Mouse (Mus musculus) hindbrain, embryonic 10.5 days (tissue): ENCODE measurements at regions not wholly inside any gene's neighbourhood (a gene's known extent, or its start where the extent isn't known, plus 50 kb on each side); places are given as distances from the start of the nearest gene placed in this dataset.

Source experiments
- DNase-seq: peaks from one replicate; pipeline ENCODE4 v3.0.0-alpha.2; 2017; ENCODE audit warnings: low spot score
- H3K27ac ChIP-seq: fragments of 300-500 bp; sonication (generic); 2 replicates; pipeline ENCODE4 v1.5.1; 2016; ENCODE audit warnings: mild to moderate bottlenecking, moderate library complexity
- H3K27me3 ChIP-seq: fragments of 300-500 bp; sonication (generic); 2 replicates; pipeline ENCODE4 v1.6.1; 2016; ENCODE audit warnings: mild to moderate bottlenecking; ENCODE audit not compliant: poor library complexity, insufficient read depth, severe bottlenecking
- H3K36me3 ChIP-seq: fragments of 300-500 bp; sonication (generic); 2 replicates; pipeline ENCODE4 v1.6.1; 2016; ENCODE audit warnings: mild to moderate bottlenecking, moderate library complexity
- H3K4me1 ChIP-seq: fragments of 300-500 bp; sonication (generic); replicated peaks from 2 replicates; pipeline ENCODE4 v1.6.1; 2016; ENCODE audit warnings: mild to moderate bottlenecking
- H3K4me3 ChIP-seq: fragments of 300-500 bp; sonication (generic); 2 replicates; pipeline ENCODE4 v1.5.1; 2016; ENCODE audit warnings: mild to moderate bottlenecking, moderate library complexity
- H3K9me3 ChIP-seq: fragments of 300-500 bp; sonication (generic); 2 replicates; pipeline ENCODE4 v1.6.1; 2016; ENCODE audit warnings: mild to moderate bottlenecking, moderate library complexity
- WGBS: fragments of 180-500 bp; shearing (Covaris S2); methylation state at CpG from one replicate; pipeline ENCODE4 v1.1.7; 2016; 5-methylcytosine and 5-hydroxymethylcytosine counted together

DNA sequence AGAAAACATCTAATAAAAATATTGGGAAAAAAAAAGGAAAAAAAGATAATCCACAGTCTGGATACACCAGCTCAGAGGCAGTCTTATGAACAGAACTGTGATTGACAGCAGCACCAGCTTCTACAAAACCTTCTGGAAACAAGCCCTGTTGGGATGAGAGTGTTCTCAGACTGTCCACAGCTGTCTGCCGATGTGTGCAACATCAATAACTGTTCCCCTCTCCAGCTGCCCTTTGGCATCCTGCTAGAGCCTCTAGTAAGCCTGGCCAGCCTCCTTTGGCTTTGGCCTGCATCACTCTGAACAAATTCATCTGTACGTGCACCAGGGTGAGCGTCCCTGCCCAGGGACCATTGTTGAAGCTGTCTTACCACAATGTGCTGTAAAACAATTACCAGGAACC, 137.0 kb upstream of the Irs2 start:
- WGBS: 80% methylated on average over 3 of the region's 3 CpGs
- no peaks in the 10 kb centered on the region for H3K27me3 ChIP-seq
- H3K4me3 ChIP-seq: no peak overlapping the region
- H3K27ac ChIP-seq: no peak overlapping the region
- no peaks in the 10 kb centered on the region for H3K36me3 ChIP-seq
- no peaks in the 10 kb centered on the region for H3K9me3 ChIP-seq
- H3K4me1 ChIP-seq: no peaks in the 10 kb centered on the region
- DNase-seq: no peak

DNA sequence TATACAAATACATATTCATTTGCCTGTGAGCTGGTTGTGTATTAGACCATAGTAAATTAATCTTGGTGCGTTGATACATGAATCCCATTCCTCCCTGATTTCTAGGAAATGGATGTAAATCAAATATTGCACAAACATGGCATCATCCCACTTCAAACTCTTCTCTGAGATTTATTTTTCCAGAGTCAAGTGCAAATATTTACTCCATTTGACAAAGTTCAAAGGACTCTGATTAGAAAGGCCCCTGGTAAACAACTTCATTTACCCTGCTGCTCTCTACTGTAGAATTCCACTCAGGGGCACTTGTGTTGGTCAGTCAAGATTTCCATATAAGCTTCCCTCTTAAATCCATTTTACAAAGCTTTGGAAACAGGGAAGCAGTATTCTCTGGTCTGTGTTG, 132.3 kb upstream of the Irs2 start:
- no peaks in the 10 kb centered on the region for H3K4me1 ChIP-seq
- H3K27me3 ChIP-seq: no peaks in the 10 kb centered on the region
- WGBS: 89% methylated on average over 1 of the region's 1 CpGs
- H3K27ac ChIP-seq: no peak overlapping the region
- H3K36me3 ChIP-seq: no peaks in the 10 kb centered on the region
- H3K4me3 ChIP-seq: no peak overlapping the region
- no peaks in the 10 kb centered on the region for H3K9me3 ChIP-seq
- no peak for DNase-seq

DNA sequence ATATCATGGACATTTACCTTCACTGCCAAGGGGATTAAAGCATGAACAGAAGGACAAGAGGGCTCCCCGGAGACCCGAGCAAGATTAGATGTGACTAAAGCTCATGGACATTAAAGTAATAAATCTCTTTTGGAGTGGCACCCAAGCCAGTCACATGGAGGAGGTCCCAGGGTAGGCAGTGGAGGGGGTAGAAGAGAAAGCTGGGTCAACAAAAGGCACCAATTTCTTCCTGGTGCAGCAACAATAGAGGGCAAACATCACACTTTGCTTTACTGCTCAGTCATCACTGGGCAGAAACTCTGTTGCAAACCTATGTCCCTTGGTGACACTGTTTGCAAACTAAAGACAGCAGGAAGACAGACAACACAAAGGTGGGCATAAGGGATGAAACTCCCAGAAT, 131.0 kb upstream of the Irs2 start:
- no peaks in the 10 kb centered on the region for H3K4me1 ChIP-seq
- no peaks in the 10 kb centered on the region for H3K9me3 ChIP-seq
- no peaks in the 10 kb centered on the region for H3K27me3 ChIP-seq
- H3K36me3 ChIP-seq: no peaks in the 10 kb centered on the region
- H3K4me3 ChIP-seq: no peak overlapping the region
- no peak for DNase-seq
- WGBS: 81% methylated on average over 2 of the region's 2 CpGs
- no peak overlapping the region for H3K27ac ChIP-seq

DNA sequence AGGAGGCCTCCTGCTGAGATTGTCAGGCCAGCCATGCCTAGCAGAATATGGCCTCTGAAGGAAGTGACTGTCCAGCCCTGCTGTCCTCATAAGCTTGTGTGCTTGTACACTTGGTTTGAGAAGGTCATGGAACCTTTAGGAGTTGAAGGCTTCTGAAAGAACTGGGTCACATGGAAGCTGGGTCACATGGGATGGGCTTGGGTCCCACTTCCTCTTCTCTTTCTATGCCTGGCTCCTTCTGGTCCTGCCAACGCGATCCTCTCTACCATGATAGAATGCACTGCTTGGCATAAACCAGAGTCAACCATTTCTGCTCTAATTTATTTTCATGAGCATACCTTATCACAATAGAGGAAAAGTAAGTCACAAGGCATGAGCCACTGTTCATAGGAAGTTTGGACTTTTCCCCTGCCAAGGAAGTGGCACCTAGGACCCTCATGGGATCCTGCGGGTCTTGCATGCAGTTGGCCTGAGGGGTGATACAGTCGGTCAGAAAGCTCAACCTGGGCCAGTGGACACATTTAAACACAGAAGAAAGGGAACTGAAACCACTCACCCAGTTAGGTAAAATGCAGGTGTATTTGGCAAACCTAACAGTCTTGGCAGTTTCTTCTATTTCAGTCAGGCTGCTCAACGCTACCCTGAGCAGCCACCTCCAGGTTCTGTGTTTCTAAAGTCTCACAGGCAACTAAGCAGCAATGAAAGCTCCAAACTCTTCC, 130.2 kb upstream of the Irs2 start:
- Histone ChIP-seq H3K4me1 (no peaks in the 10 kb centered on the region), H3K9me3 (no peaks in the 10 kb centered on the region), H3K36me3 (no peaks in the 10 kb centered on the region), H3K4me3 (no peak overlapping the region), H3K27ac (no peak overlapping the region), H3K27me3 (no peaks in the 10 kb centered on the region)
- 91% methylated on average over 5 of the region's 5 CpGs for WGBS
- DNase-seq: no peak

DNA sequence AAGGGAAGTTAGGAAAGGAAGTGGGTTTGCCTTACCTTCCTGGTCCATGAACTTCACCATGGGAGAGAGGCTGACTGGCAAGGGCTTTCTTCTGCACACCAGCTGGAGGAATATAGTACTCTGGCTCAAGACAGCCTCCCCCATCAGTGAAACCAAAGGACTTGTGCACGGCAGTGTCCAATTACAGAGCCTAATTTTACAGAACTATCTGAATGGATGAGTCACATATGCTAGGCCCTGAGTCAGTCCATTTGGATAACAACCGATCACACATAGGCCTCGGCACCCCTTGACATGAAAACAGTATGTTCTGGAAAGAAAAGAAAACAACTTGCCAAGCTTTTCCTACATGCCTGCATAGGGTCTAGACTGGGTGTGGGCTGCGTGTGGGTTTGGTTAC, 128.3 kb upstream of the Irs2 start:
- no peaks in the 10 kb centered on the region for H3K36me3 ChIP-seq
- WGBS: 93% methylated on average over 4 of the region's 4 CpGs
- H3K4me3 ChIP-seq: no peak overlapping the region
- H3K9me3 ChIP-seq: no peaks in the 10 kb centered on the region
- DNase-seq: no peak
- H3K27ac ChIP-seq: no peak overlapping the region
- H3K4me1 ChIP-seq: no peaks in the 10 kb centered on the region
- no peaks in the 10 kb centered on the region for H3K27me3 ChIP-seq

DNA sequence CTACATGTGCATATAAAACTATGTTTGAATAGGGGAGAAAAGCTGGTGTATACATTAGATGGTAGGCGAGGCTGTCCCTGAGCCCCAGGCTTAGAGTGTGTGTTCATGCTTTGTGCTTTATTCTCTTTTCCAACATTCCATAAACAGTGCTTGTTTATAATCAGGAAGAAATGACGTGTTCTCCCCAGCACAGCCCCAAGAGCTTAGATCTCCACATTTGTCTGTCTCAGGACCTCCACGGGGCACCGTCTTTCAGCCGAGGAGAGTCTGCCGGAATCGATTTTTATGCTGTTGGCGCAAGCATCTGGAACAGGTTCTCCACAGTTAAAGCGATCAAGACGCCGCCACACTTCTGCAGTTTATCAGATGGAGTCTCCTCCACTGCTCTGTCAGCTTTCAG, 126.9 kb upstream of the Irs2 start:
- Histone ChIP-seq H3K4me3 (no peak overlapping the region), H3K36me3 (no peaks in the 10 kb centered on the region), H3K27ac (no peak overlapping the region), H3K4me1 (no peaks in the 10 kb centered on the region), H3K27me3 (no peaks in the 10 kb centered on the region), H3K9me3 (no peaks in the 10 kb centered on the region)
- no peak for DNase-seq
- WGBS: 89% methylated on average over 11 of the region's 11 CpGs

DNA sequence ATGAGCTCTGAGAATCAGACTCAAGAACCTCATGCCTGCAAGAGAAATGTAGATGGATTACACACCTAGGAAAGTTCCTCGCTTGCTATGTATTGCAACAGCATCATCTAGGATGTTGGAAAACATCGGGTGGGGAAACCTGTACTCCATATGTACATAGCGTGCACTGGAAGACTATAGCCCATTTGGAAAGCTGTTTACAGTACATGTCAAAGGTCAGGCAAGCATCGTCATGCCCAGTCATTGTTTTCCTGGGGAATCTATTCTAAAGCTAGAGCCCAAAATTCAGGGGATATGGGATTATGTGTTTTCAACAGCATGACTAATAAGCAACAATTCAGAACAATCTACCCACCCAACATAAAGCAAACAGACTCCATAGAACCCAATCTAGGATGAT, 126.3 kb upstream of the Irs2 start:
- no peaks in the 10 kb centered on the region for H3K36me3 ChIP-seq
- H3K4me1 ChIP-seq: no peaks in the 10 kb centered on the region
- H3K9me3 ChIP-seq: no peaks in the 10 kb centered on the region
- 92% methylated on average over 4 of the region's 4 CpGs for WGBS
- DNase-seq: no peak
- no peaks in the 10 kb centered on the region for H3K27me3 ChIP-seq
- no peak overlapping the region for H3K4me3 ChIP-seq
- no peak overlapping the region for H3K27ac ChIP-seq

DNA sequence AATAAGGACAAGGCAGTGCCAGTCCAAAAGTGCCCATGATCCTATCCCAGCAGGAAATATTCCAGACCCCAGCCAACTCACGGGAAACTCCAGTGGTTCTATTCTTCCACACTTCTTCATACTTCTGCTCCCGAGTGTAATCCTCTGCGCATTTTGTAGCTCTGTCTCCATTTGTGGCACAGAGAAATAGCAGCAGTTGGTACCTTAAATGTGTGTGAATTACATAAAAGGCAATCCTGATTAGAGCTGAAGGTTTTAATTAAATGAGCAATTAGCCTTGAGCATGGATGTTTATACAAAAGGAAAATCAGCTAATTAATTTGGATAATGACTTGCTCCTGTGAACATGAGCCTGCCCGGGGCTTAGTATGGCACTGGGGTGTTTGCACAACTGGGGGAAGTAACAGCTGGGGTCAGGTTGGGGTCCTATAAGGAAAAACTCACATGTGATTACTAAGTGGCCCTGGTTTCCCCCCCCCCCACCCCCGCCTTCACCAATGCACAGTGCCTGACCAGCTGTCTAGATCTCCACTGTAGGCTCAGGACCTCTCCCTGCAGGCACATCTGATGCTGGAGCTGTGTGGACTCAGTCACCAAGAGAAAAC, 110.9 kb upstream of the Irs2 start:
- H3K9me3 ChIP-seq: no peaks in the 10 kb centered on the region
- no peak overlapping the region for H3K27ac ChIP-seq
- 82% methylated on average over 5 of the region's 5 CpGs for WGBS
- no peak for DNase-seq
- no peak overlapping the region for H3K4me3 ChIP-seq
- H3K27me3 ChIP-seq: no peaks in the 10 kb centered on the region
- H3K4me1 ChIP-seq: no peaks in the 10 kb centered on the region
- H3K36me3 ChIP-seq: no peaks in the 10 kb centered on the region

DNA sequence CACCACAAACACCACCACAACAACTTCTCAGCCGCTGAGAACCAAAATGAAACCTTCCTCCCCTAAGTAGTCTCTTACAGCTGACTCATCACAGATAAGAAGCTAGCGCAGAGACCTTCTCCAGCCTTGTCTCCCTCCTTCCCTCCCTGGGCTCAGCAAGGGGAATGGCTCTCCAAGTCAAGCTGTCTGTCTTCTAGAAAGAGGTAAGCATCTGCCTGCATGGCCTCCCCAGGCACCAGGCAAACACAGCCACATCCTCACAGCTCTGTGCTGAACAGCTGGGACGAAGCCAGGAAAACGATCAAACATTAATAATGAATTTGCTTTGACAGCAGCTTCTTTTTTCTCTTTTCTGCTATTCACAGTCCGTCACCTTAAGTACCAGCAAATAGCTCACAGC, 108.3 kb upstream of the Irs2 start:
- H3K27ac ChIP-seq: no peak overlapping the region
- no peak for DNase-seq
- H3K27me3 ChIP-seq: no peaks in the 10 kb centered on the region

DNA sequence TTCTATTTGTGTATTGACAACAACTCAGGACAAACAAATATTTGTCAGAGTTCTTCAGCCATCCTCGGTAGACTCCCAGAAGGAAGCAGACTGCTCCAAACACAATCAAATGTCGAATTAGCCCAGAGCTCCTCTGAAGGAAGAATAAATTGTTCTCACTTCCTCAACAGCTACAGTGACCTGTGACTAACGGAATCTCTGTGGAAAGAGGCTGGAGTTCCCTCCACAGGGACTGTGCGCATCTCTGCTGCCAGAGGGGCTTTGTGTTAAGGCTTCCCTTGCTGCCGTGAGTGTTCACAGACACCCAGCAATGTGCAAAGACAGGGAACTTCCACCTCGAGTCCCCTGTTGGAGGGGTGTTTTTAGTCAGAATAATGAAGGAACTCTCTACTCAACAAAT, 107.0 kb upstream of the Irs2 start:
- Histone ChIP-seq H3K36me3 (no peaks in the 10 kb centered on the region), H3K4me1 (no peaks in the 10 kb centered on the region), H3K9me3 (no peaks in the 10 kb centered on the region), H3K27ac (no peak overlapping the region), H3K4me3 (no peak overlapping the region), H3K27me3 (no peaks in the 10 kb centered on the region)
- DNase-seq: no peak
- WGBS: 54% methylated on average over 6 of the region's 6 CpGs

More for the DNA sequence above, 108.3 kb upstream of the Irs2 start:
- Histone ChIP-seq H3K36me3 (no peaks in the 10 kb centered on the region), H3K4me3 (no peak overlapping the region), H3K9me3 (no peaks in the 10 kb centered on the region), H3K4me1 (no peaks in the 10 kb centered on the region)
- WGBS: 88% methylated on average over 5 of the region's 5 CpGs

DNA sequence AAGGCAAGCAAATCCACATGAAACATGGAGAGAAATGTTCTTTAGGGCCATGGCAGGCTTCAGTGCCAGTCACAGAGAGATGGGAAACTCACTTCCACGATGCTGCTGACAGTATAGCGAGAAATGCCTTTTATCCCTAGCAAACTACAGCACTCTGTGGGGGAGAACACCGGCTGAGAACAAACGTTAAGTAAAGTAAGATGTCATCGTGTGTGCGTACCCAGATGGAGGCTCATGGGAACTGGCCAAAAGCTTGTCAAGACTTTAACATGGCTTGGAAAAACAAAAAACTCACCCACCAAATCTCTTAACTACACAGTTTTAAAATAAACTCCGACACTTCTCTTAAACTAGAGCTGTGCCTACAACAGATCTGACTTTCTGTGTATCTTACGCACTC, 106.3 kb upstream of the Irs2 start:
- 59% methylated on average over 8 of the region's 8 CpGs for whole genome bisulfite sequencing

DNA sequence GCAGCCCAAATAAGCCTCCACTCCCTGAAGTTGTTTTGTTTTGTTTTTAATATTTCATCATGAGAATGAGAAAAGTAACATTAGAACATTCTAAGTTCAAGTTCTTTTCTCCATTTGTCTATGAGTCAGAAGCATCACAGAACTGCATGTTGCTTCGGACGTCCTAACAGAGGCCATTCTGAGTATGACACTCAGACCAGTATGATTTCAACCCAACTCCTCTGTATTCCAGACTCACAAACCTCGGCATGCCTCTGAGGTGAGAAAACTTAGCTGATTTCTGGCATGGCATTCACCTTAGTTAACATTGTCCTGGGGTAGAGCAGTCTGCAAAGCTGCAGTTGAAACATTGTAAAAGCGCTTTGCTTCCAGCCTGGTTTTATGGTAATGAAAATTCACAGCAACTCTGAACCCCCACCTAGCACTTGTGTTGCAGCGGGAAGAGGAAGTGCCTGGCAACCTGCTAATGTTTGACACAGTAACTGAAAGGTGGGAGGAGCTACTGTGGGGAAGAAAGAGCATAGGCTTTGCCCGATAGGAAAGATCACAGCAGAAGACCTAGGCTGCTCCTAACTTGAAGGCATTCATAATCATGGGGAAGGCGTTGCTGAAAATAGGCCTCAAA, 104.8 kb upstream of the Irs2 start:
- Histone ChIP-seq H3K36me3 (no peaks in the 10 kb centered on the region), H3K27me3 (no peaks in the 10 kb centered on the region), H3K9me3 (no peaks in the 10 kb centered on the region), H3K4me3 (no peak overlapping the region), H3K27ac (no peak overlapping the region), H3K4me1 (no peaks in the 10 kb centered on the region)
- DNase-seq: no peak
- WGBS: 77% methylated on average over 7 of the region's 7 CpGs

More for the DNA sequence above, 106.3 kb upstream of the Irs2 start:
- no peak for DNase-seq
- Histone ChIP-seq H3K36me3 (no peaks in the 10 kb centered on the region), H3K27me3 (no peaks in the 10 kb centered on the region), H3K4me3 (no peak overlapping the region), H3K4me1 (no peaks in the 10 kb centered on the region), H3K9me3 (no peaks in the 10 kb centered on the region), H3K27ac (no peak overlapping the region)

DNA sequence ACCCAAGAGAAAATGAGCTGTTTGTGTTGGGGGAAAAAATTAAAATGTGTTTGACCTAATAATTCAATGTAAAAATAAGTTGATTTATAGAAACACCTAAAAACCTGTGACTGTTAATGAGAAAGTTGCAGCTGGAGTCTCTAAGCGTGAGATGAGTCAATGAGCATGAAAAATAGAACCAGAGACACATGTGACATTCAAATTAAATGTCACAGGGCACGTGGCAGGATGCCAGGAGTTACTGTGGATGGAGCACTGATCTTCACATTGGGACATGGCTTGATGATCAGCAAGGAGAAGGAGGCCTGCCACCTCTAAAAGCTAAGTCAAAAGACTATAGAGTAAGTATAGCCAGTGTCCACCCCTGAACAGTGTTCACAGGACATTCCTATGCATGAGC, 103.7 kb upstream of the Irs2 start:
- H3K9me3 ChIP-seq: no peaks in the 10 kb centered on the region
- DNase-seq: no peak
- H3K27me3 ChIP-seq: no peaks in the 10 kb centered on the region
- no peak overlapping the region for H3K27ac ChIP-seq
- no peaks in the 10 kb centered on the region for H3K36me3 ChIP-seq
- H3K4me1 ChIP-seq: no peaks in the 10 kb centered on the region
- no peak overlapping the region for H3K4me3 ChIP-seq
- WGBS: 88% methylated on average over 2 of the region's 2 CpGs
